Mouse (Mus musculus): Measurements from ENCODE around the gene Filip1l. TPM values are rescaled to one million over a fixed set of nuclear protein-coding genes. Genes with fewer than 3 reads are reported as not detected.

The Filip1l gene
- polyA plus RNA-seq, 2 experiments from 2014 or later: 14.2 to 14.9 TPM

DNA sequence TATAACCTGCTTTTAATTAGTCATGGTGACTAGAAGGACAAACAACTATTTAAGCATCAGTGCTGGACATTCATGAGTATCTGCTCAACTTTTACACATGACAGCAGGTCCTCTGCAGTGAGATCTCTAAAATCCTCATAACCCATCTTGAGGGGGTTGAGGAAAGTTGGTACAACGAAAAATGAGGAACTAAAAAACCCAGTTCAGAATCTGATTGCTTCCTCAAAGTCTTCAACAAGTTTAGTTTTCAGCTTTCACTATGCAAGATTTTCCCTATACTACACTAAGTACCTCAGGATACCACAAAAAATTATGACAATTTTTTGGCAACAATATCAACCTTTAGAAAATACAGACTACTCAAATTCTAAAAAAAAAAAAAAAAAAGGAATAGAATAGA is 181.5 kb downstream of the Filip1l start:
- ATAC-seq: no peak

DNA sequence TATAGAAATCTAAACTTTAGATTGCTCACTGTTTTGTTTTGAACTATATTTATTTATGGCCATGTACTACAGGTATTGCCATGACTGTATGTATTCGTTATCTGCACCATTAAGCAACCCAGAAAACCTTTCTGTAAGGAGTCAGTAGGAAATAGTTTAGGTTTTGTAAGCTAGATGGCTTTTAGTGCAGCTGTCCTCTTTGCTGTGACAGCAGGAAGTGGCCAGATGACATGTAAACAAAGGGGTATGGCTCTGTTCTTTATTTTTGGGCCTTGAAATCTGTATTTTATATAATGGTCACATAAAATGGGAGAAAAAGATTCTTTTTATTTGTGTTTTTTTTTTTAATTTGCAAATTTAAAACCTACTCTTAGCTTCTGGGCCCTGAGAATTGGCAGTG is 181.9 kb downstream of the Filip1l start:
- peak; percentile 37 for ATAC-seq

DNA sequence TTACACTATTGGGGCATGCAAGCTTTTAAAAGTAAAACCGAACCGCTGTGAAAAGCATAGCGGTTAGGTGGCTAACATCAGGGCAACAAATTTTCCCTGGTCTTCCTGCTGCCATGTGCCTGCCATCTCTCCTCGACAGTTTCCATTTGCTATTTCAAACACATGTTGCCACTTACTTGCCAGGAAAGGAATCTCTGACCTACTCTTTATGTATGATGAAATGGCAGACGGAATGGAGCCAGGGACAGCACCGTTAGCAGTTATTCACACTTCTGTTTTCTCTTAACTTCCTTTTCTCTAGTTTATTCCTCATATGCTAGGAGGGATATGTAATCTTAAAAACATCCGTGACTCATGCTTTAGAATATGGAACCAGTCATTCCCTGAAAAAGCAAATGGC is 183.6 kb downstream of the Filip1l start:
- ATAC-seq: no peak

GRCm38 (mm10) chr16:57543243-57543642 is 190.3 kb downstream of the Filip1l start:
- no peak for ATAC-seq

DNA sequence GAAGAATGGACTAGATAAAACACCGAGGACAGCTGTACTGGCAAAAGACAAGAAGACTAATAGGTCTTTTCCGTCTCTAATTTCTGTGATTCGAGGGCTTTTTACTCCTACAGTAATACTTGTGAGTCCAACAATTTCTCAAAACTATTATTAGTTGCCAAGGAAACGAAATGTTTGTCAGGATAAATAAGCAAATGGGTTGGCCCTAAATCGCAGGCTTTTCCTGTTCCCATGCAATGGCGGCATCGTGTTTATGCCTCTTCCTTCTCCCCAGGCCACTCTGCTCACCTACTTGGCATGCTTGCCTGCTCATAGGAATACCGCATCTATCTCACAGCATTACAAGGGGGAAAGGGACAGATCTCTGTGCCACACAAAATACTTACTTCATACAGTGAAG is 191.5 kb downstream of the Filip1l start:
- ATAC-seq: no peak

DNA sequence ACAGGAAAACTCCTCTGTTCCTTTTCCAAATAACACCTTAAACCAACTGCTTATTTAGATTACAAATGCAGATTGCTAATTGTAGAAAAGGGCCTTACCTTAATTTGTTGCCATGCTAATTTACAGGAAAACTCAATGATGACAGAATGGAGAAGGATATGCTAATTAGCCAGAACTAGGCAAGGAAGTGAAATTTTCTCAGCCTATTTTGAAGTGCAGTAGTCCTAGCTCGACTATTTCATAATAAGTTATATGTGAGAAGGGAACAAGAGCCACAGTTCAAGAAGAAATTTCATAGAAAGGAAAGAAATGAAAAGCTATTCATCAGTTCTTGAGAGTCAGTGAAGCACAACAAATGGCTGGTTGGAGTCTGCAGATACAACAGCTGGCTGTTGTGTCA is 193.5 kb downstream of the Filip1l start:
- ATAC-seq: no peak

DNA sequence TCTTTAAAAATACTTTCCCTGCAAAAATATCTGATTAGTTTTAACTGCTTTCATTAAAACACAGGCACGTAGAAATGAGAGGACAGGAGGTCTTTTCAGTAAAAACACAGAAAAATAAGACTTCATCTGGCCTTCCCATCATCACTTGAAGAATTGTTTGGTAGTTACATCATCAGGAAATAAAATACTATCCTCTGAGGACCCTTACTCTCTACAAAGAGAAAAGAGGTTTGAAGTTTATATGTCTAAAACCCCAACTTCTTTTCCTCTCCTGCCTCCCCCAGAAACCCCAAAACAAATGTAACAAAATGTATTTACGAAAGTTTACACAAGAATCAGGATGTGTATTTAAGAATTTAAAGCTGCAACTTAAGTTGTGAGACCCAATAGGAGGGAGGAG is 195.7 kb downstream of the Filip1l start:
- no peak for ATAC-seq

- ATAC-seq: peak; percentile 88
Measured at GRCm38 (mm10) chr16:57549061-57550037, 196.5 kb downstream of the Filip1l start.

- no peak for ATAC-seq
Measured at GRCm38 (mm10) chr16:57550088-57550487, 197.2 kb downstream of the Filip1l start.

DNA sequence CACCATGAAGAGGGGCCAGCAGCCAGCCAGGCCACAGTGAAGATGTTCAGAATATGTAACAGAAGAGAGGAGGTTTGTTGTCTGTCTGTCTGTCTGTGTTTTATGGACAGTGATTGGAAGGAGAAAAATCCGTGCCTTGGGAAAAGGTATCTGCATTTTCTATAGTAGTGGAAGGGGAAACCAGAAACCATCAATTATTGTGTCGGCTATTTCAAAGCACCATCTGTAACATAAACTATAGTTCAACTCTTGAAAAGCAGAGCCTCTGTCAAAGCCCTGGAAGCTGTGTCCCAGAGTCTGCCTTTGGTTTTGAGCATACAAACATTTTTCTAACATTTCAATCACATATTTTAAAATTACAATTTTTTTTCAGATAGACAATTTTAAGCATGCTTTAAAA is 197.9 kb downstream of the Filip1l start:
- no peak for ATAC-seq

DNA sequence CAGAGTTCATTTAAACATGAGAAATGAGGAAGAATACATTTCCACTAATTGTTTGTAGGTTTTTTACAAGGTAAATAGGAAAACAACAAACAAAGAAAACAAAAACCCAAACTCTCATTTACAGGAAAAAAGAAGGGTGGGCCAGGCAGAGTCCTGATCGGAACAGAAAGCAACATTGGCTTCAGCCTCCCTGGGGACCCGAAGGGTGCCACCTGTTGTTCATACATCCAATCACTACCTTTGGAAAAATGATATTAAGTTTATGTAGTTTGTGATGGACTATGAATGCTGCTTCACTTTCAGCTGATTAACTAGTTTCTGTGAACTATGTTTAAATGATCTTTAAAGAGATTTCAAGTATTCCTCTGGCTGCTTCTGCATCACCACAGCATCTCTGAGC is 198.7 kb downstream of the Filip1l start:
- no peak for ATAC-seq

GRCm38 (mm10) chr16:57552709-57553108 is 199.8 kb downstream of the Filip1l start:
- no peak for ATAC-seq

- ATAC-seq: no peak
Measured at GRCm38 (mm10) chr16:57553235-57553634, 200.3 kb downstream of the Filip1l start.

- ATAC-seq: no peak
Measured at GRCm38 (mm10) chr16:57554886-57555400, 202.1 kb downstream of the Filip1l start.

DNA sequence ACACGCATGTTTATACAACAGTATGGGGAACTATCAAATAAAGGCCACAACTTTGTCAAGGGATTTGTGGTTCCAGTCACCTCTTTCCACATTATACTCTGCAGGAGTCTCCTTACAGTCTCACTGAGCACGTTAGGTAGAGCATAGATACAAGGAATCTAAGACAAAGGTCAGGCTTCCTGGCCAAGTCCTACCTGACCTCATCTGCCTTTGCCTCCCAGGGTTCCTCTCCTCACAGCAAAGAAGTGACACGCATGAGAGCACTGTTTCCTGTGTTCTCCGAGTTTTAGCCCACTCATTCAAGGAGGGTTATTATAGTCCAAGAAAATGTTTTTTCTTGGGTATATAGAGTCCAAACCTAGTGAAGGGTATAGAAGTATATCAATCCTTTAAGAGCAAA is 202.8 kb downstream of the Filip1l start:
- ATAC-seq: peak; percentile 40

- peak; percentile 24 for ATAC-seq
Measured at GRCm38 (mm10) chr16:57556244-57556643, 203.4 kb downstream of the Filip1l start.

GRCm38 (mm10) chr16:57558258-57558657 is 205.4 kb downstream of the Filip1l start:
- ATAC-seq: no peak

DNA sequence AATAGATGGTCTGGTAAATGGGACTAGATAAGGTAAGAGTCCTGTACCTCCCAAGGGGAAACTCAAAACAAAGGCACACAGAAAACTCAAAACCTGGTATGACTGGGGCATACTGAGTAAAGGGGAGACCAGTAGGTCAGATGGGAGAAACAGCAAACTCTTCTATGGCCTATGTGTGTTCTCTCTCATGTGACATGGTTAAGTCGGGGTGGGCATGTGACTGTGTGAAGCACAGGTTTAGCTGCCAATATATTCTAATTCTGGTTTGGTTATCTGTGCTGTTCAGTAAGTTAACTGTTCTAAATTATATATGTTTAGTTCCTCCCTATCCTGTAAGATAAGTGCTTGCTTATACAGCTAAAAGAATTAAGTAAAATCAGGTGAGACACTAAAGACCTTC is 207.3 kb downstream of the Filip1l start:
- ATAC-seq: no peak

DNA sequence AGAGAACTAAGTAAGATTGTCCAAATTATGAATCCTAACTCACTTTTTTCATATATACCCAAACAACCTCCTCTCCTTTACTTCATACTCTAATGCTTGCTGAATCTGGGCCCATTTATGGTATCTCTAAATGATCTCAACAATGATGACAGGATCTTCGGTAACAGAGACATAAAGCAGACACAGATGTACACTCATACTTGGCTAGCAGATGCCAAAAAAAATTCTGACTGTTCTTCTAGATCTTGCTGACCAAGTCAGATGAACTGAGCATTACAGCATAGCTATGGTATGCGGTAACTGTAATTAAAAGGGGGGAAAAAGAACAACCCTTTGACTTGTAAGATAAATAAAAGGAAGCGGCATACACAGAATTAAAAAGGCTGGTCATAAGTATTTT is 210.6 kb downstream of the Filip1l start:
- ATAC-seq: no peak

GRCm38 (mm10) chr16:57564807-57565206 is 211.9 kb downstream of the Filip1l start:
- ATAC-seq: no peak

- ATAC-seq: peak; percentile 50
Measured at GRCm38 (mm10) chr16:57566215-57566614, 213.3 kb downstream of the Filip1l start.

DNA sequence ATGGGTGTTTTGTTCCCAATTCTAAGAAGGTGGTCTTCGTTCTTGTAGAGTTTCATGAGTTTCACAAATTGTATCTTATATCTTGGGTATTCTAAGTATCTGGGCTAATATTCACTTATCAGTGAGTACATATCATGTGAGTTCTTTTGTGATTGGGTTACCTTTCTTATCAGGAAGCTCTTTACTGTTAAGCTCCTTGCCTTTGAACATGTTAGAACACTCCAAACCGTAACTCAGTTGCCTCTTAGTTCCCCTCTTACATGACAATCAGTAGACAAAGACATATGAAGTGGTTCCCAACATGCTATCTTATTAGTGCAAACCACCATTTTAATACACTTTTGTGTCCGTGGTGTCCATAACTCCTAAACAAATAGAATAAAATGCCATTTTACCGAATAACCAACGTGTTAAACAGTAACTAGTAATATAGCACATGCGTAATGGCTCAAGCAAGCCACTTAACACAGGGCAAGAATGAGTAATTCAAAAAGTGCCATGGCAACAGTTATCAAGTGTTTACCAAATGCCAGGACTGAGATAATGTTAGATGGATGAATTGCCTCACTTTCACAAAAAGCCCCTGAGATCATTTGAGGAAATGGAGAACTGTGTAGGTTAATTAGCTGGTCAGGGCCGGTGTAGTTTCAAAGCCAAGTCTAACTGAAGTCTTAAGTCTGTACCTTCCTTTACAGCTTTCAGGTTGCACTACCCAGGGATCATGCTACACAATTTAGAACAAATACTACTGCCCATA is 215.9 kb downstream of the Filip1l start:
- ATAC-seq: no peak

- ATAC-seq: no peak
Measured at GRCm38 (mm10) chr16:57570789-57571311, 218.0 kb downstream of the Filip1l start.

All from CD4-positive, CD25-positive, alpha-beta regulatory T cell, adult 4 months (primary cell).